Comparison of ENCODE assay signal across 23 mouse cellular contexts in the genomic region with DNA sequence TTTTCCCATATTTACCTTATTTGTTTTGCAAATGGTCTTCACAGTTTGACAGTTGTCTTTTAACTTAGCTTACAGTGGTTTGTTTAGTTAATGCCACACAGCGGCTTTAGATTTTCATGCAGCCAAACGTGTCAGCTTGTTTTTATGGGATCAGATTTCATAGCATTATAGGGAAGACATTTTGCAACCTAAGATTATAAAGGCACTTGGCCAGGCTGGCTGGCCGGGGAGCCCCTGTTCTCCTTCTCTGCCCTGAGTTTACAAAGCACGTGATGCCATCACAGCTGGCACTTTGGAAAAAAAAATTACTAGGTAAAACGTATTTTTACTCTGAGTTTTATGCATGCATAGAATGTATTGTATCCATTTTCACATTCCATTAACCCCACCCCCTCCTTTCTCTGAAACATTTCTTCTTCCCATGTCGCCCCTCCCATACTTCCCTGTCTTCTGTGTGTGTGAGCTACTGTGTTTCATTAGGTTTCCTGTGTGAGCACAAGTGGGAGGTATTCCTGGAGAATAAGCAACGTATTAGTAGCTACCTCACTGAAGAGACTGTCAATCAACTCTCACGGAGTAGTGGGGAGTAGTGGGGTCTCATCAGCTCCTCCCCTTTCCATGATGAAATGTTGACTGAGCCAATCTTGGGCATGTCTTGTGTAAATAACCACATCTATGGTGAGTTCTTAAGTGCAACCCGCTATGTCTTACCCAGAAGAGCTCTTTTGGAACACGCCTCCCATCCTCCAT.
DNase-seq lines count a peak whose midpoint lies in the region; ATAC-seq and TF ChIP-seq lines count a peak whose summit lies in the region.
"Had no signal": no experiment of that assay in that cellular context is flagged by ENCODE, and none has a peak within 500 bp of the region (broad histone marks: within the 10 kb centered on the region; RNA-seq: fewer than 3 reads in every experiment).

No protein-coding gene starts in this region.

- no peaks in the 10 kb centered on the region for H3K36me3 ChIP-seq in forebrain, embryonic 15.5 days
- H3K36me3 ChIP-seq in forebrain, embryonic 10.5 days (replicated peaks) = peaks cover 5% of the 10 kb centered on the region; the same call in 1 of the 2 replicates
- no peaks in the 10 kb centered on the region for H3K36me3 ChIP-seq in lung, embryonic 14.5 days (ENCODE audit: insufficient read depth)
- peaks cover 9% of the 10 kb centered on the region; the same call in 1 of the 2 replicates for H3K36me3 ChIP-seq in embryonic facial prominence, embryonic 14.5 days (ENCODE audit: control insufficient read depth, insufficient read depth, low read length)
- 0 out of 2 replicates have a peak, but pooled peaks cover 2% of the 10 kb centered on the region for H3K36me3 ChIP-seq in limb, embryonic 14.5 days (ENCODE audit: control insufficient read depth, insufficient read depth, low read length)
- H3K36me3 ChIP-seq: hindbrain, embryonic 15.5 days; midbrain, embryonic 12.5 days; neural tube, embryonic 12.5 days had no signal

- H3K9ac ChIP-seq in forebrain, embryonic 15.5 days (replicated peaks) = no peak overlapping the region
- no peak overlapping the region for H3K9ac ChIP-seq in lung, embryonic 14.5 days
- no peak overlapping the region for H3K9ac ChIP-seq in embryonic facial prominence, embryonic 14.5 days (ENCODE audit: low read depth, low read length)
- H3K9ac ChIP-seq in limb, embryonic 14.5 days (ENCODE audit: low read depth, low read length, severe bottlenecking) = no peak overlapping the region
- H3K9ac ChIP-seq: heart, embryonic 13.5 days; hindbrain, embryonic 15.5 days; liver, embryonic 14.5 days; midbrain, embryonic 12.5 days; neural tube, embryonic 12.5 days had no signal

- H3K27me3 ChIP-seq in forebrain, embryonic 15.5 days = no peaks in the 10 kb centered on the region
- no peaks in the 10 kb centered on the region for H3K27me3 ChIP-seq in forebrain, embryonic 10.5 days (ENCODE audit: poor library complexity, severe bottlenecking)
- H3K27me3 ChIP-seq in lung, embryonic 14.5 days (ENCODE audit: insufficient read depth, low read length) = no peaks in the 10 kb centered on the region
- no peaks in the 10 kb centered on the region for H3K27me3 ChIP-seq in embryonic facial prominence, embryonic 14.5 days (replicated peaks; ENCODE audit: control insufficient read depth, insufficient read depth, low read length)
- H3K27me3 ChIP-seq in limb, embryonic 14.5 days (ENCODE audit: control insufficient read depth, insufficient read depth, low read length) = no peaks in the 10 kb centered on the region
- H3K27me3 ChIP-seq: CH12.LX; heart, embryonic 13.5 days; hindbrain, embryonic 15.5 days; midbrain, embryonic 12.5 days; neural tube, embryonic 12.5 days had no signal

- H3K4me1 ChIP-seq in forebrain, embryonic 15.5 days = peaks cover 38% of the 10 kb centered on the region
- H3K4me1 ChIP-seq in forebrain, embryonic 10.5 days = peaks cover 7% of the 10 kb centered on the region; the same call in 1 of the 2 replicates
- H3K4me1 ChIP-seq in lung, embryonic 14.5 days (ENCODE audit: insufficient read depth) = peaks cover 5% of the 10 kb centered on the region; the same call in 1 of the 2 replicates
- peaks cover 36% of the 10 kb centered on the region for H3K4me1 ChIP-seq in embryonic facial prominence, embryonic 14.5 days (ENCODE audit: control insufficient read depth, insufficient read depth, low read length)
- H3K4me1 ChIP-seq in limb, embryonic 14.5 days (ENCODE audit: control insufficient read depth, insufficient read depth, low read length) = peaks cover 19% of the 10 kb centered on the region

- H3K27ac ChIP-seq in forebrain, embryonic 15.5 days (replicated peaks) = 0 out of 2 replicates have a peak overlapping the region, but pooled peaks have one; percentile 8
- no peak overlapping the region for H3K27ac ChIP-seq in forebrain, embryonic 10.5 days
- H3K27ac ChIP-seq in lung, embryonic 14.5 days (ENCODE audit: low read depth) = 0 out of 2 replicates have a peak overlapping the region, but pooled peaks have one; percentile 25
- no peak overlapping the region; the same call in 1 of the 2 replicates for H3K27ac ChIP-seq in embryonic facial prominence, embryonic 14.5 days (replicated peaks; ENCODE audit: low read depth, low read length)
- no peak overlapping the region for H3K27ac ChIP-seq in limb, embryonic 14.5 days (replicated peaks; ENCODE audit: low read depth, low read length)
- H3K27ac ChIP-seq: heart, embryonic 13.5 days; hindbrain, embryonic 15.5 days; liver, embryonic 14.5 days; macrophage; midbrain, embryonic 12.5 days; neural tube, embryonic 12.5 days; stomach, postnatal 0 days had no signal

- no peak for ATAC-seq in forebrain, embryonic 15.5 days (replicated peaks)
- ATAC-seq in lung, embryonic 14.5 days (ENCODE audit: insufficient read depth) = peak; percentile 59; the same call in 1 of the 2 replicates
- ATAC-seq in embryonic facial prominence, embryonic 14.5 days (ENCODE audit: low read depth) = peak; percentile 70
- peak; percentile 67 for ATAC-seq in limb, embryonic 14.5 days (ENCODE audit: low FRiP score, low read depth)
- ATAC-seq in megakaryocyte, adult 5-6 weeks (ENCODE audit: poor library complexity, severe bottlenecking) = no peak
- ATAC-seq: forebrain, embryonic 14.5 days had no signal

- no peak for TF ChIP-seq POLR2A in limb, embryonic 14.5 days (IDR thresholded peaks at IDR 0.05; ENCODE audit: borderline replicate concordance, extremely low read depth, insufficient read depth, insufficient read length)

- DNase-seq in forebrain, embryonic 10.5 days (ENCODE audit: extremely low spot score, low spot score) = no peak
- DNase-seq in lung, embryonic 14.5 days = peak; percentile 66
- DNase-seq in lung, postnatal 4 days = no peak
- peak; percentile 81 for DNase-seq in embryonic facial prominence, embryonic 14.5 days (ENCODE audit: low spot score)
- peak; percentile 39 for DNase-seq in limb, embryonic 14.5 days (ENCODE audit: low spot score)
- no peak for DNase-seq in urinary bladder, postnatal 10 days (ENCODE audit: low spot score)
- DNase-seq: adrenal gland, adult 8-10 months; cerebellum, postnatal 10 days; heart, adult 18-20 months; kidney, adult 11 months; kidney, postnatal 25 days; right cerebral cortex, postnatal 4 days had no signal

- H3K4me3 ChIP-seq in forebrain, embryonic 15.5 days = no peak overlapping the region
- no peak overlapping the region for H3K4me3 ChIP-seq in forebrain, embryonic 10.5 days
- no peak overlapping the region for H3K4me3 ChIP-seq in lung, embryonic 14.5 days (ENCODE audit: low read depth, low read length)
- H3K4me3 ChIP-seq in embryonic facial prominence, embryonic 14.5 days (ENCODE audit: low read depth, low read length) = no peak overlapping the region
- no peak overlapping the region for H3K4me3 ChIP-seq in limb, embryonic 14.5 days (replicated peaks; ENCODE audit: low read length)
- H3K4me3 ChIP-seq: heart, embryonic 13.5 days; hindbrain, embryonic 15.5 days; midbrain, embryonic 12.5 days; neural tube, embryonic 12.5 days had no signal

- no peak for TF ChIP-seq CTCF in lung, embryonic 14.5 days (IDR thresholded peaks at IDR 0.05; ENCODE audit: low read depth)

- H3K9me3 ChIP-seq in forebrain, embryonic 15.5 days = no peaks in the 10 kb centered on the region
- H3K9me3 ChIP-seq in forebrain, embryonic 10.5 days = peaks cover 4% of the 10 kb centered on the region; the same call in 1 of the 2 replicates
- no peaks in the 10 kb centered on the region for H3K9me3 ChIP-seq in lung, embryonic 14.5 days (ENCODE audit: low read depth, low read length)
- H3K9me3 ChIP-seq in embryonic facial prominence, embryonic 14.5 days (ENCODE audit: control insufficient read depth, low read length) = 0 out of 2 replicates have a peak, but pooled peaks cover 3% of the 10 kb centered on the region
- H3K9me3 ChIP-seq in limb, embryonic 14.5 days (ENCODE audit: control insufficient read depth, low read length) = 0 out of 2 replicates have a peak, but pooled peaks cover 3% of the 10 kb centered on the region
- H3K9me3 ChIP-seq: hindbrain, embryonic 15.5 days; midbrain, embryonic 12.5 days; neural tube, embryonic 12.5 days had no signal

- 58% methylated on average over 10 of the region's 10 CpGs for WGBS in forebrain, embryonic 15.5 days
- 84% methylated on average over 10 of the region's 10 CpGs for WGBS in forebrain, embryonic 10.5 days
- 45% methylated on average over 10 of the region's 10 CpGs for WGBS in lung, embryonic 14.5 days
- 35% methylated on average over 10 of the region's 10 CpGs for WGBS in embryonic facial prominence, embryonic 14.5 days
- WGBS in limb, embryonic 14.5 days = 38% methylated on average over 10 of the region's 10 CpGs

- H3K4me2 ChIP-seq in forebrain, embryonic 15.5 days (replicated peaks) = no peak overlapping the region
- H3K4me2 ChIP-seq in lung, embryonic 14.5 days = 0 out of 2 replicates have a peak overlapping the region, but pooled peaks have one; percentile 10
- peak overlapping the region; percentile 23; the same call in 1 of the 2 replicates for H3K4me2 ChIP-seq in embryonic facial prominence, embryonic 14.5 days (ENCODE audit: low read depth, low read length)
- H3K4me2 ChIP-seq in limb, embryonic 14.5 days (replicated peaks; ENCODE audit: low read depth, low read length, severe bottlenecking) = no peak overlapping the region
- H3K4me2 ChIP-seq: heart, embryonic 13.5 days; hindbrain, embryonic 15.5 days; midbrain, embryonic 12.5 days; neural tube, embryonic 12.5 days had no signal

Comparison
In these comparisons a context has a peak if more than half of its experiments do, and no peak if none do; other contexts are left out.
1. H3K27ac ChIP-seq: peak in forebrain, embryonic 15.5 days (single experiment) and lung, embryonic 14.5 days (single experiment); none in forebrain, embryonic 10.5 days (single experiment), embryonic facial prominence, embryonic 14.5 days (single experiment) and limb, embryonic 14.5 days (single experiment).
2. DNase-seq: peak in lung, embryonic 14.5 days (single experiment), embryonic facial prominence, embryonic 14.5 days (single experiment) and limb, embryonic 14.5 days (single experiment); none in forebrain, embryonic 10.5 days (single experiment), lung, postnatal 4 days (0 of 2) and urinary bladder, postnatal 10 days (single experiment).
3. ATAC-seq: peak in lung, embryonic 14.5 days (single experiment), embryonic facial prominence, embryonic 14.5 days (single experiment) and limb, embryonic 14.5 days (single experiment); none in forebrain, embryonic 15.5 days (single experiment) and megakaryocyte, adult 5-6 weeks (single experiment).
4. H3K4me2 ChIP-seq: peak in lung, embryonic 14.5 days (single experiment) and embryonic facial prominence, embryonic 14.5 days (single experiment); none in forebrain, embryonic 15.5 days (single experiment) and limb, embryonic 14.5 days (single experiment).